Mouse (Mus musculus): ENCODE results near the gene 1700020N01Rik.

The 1700020N01Rik gene

DNA sequence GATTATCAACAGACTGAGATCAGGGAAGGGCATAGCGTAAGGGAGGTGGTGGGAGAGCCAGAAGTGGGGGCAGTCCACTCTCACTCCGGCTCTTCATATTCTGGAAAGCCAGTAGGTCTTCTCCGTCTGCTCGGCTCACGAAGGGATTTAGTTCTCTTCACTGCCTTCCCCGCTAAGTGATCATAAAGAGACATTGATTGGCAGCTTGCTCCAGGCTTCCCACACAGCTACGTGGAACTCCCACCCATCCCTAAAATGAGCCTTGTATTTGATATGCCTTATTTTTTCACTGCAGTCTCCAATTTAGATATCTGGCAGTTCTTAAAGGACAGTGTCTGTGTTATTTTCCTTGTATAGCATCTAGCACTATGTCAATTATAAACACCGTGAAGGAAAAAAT, 11.5 kb downstream of the 1700020N01Rik start:
- DNase-seq (ENCODE audit: inconsistent ontology term) = no peak

DNA sequence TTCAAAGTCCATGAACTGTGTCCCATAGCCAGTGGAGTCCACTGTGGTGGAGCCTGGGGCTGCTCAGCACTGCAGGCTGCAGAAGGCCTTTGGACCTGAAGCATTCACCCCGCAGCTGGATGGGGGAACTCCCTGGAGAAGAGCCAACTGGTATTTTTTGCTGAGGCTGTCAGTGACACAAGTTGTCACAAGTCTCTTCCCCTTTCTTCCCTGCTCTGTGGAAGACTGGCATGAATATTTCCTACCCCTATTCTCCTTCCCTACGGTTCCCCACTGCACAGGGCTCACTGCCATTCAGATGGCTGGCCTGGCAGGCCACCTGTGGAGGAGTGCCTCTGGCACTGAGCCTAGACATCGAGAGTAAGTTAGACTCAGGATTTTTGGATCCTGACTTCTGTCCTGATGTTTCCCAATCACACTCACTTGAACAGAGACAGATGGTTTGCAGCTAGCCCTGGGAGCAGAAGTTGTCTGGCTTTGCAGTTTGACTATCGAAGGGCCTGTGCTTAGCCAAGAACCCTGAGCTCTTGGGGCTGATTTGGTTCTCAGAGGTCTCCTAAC, 12.1 kb downstream of the 1700020N01Rik start:
- peak; percentile 53 for DNase-seq (ENCODE audit: inconsistent ontology term)

DNA sequence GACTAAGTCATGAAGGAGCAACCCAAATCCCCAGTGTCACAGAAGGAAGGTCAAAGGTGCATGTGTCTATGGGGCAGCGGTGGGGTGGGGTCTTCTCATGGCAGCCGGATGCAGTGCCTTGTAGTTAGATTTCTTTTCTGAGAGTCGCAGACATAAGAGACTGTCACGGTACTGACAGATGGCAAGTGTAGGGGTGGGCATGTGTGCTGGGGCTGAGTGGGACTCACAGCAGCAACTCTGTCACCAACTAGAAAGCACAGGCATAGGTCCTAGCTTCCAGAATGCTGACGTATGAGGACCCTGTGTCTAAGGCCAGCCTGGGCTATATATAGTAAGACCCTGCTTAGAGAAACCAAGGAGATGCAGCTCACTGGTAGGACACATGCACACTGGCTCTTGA, 12.7 kb downstream of the 1700020N01Rik start:
- DNase-seq (ENCODE audit: inconsistent ontology term) = no peak

DNA sequence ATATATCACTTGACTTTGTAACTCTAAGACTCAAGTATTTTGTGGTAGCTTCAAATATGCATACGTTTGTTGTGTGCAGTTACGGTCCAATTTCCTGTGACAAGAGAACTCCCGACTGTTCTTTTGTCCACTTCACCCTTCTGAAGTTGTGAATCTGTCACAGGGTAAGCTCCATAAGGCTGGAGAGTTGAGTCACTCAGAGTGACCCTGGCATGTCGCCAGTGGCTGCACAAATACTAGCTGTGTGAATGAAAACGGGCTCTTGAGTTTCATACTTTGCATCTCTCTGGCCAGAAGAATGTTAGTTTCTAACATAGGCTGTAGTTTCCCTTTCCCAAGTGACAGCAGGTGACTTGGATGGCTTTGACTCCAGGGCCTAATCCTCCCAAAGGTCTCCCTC, 14.0 kb downstream of the 1700020N01Rik start:
- peak; percentile 62 for DNase-seq (ENCODE audit: inconsistent ontology term)

DNA sequence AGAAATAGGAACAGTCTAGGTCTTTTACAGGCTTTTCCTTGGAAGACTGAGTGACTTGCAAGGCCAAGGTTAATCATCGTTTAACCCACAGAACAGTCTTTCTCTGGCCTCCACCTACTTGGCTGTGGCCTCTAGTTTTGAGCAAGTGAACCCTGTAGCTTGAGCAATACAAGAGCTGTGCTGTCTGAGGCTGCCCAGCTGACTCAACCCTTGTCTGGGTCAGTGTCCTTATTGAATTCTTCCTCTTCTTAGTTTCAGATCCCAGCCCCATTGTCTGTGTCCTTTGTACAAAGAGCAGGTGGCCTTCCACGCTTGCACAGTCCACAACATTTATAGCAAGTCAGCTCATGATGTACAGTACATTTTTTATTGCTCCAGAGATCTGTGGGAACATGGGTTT, 16.6 kb downstream of the 1700020N01Rik start:
- peak; percentile 73 for DNase-seq (ENCODE audit: inconsistent ontology term)

DNA sequence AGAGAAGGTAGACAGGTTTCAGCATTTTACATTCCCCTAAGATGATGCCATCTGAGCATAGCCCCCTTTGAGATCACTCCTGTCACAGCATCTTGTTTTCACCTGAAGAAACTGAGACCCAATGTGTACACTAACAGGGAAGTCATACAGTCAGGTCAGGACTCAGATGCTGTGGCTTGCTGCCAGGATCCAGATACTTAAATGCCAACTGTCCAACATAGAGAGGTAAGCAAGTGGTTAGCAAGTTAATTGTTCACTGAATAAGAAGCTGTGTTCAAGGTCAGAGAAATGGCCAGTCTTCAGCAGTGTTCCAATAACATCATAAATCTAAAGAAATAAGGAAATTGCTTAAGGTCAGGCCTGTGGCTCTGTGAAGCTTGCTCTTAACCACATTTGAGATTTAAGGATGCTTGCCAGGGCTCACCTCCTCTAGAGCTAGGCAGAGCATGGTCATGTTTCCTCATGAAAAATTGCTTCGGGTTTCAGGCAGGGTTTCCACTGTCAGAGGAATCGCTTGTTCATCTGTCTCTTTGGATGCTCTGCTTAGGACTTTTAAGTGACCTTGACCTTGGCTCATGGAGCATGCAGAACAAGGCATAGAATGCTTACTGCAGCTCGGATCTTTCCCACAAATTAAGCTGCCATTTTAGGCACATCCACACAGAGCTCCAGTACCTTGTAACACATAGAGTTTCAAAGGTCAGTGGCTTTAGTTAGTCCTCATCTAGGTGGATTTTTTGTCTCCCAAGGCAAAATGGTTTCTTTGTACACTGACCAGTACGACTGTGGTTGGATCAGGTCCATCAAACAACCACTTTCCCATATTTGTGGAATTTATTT, 20.3 kb downstream of the 1700020N01Rik start:
- DNase-seq (ENCODE audit: inconsistent ontology term) = no peak

DNA sequence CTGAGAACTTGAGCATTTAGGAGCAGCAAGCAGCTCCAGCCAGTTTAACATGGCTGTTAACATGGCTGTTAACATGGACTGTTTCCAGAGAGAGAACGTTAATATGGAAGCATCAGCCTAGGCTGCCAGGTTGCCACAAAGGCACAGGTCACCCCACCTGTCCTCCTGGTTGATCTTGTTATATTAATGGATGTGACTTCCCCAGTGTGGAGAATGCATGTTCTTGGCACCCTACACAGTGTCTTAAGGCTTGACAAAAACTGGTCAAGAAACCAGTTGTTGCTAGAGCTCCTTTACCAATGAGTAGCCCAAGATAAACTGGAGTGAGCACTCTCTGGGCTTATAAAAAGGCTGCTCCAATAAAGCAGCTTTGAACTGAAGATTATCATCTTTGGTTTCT, 21.6 kb downstream of the 1700020N01Rik start:
- no peak for DNase-seq (ENCODE audit: inconsistent ontology term)

DNA sequence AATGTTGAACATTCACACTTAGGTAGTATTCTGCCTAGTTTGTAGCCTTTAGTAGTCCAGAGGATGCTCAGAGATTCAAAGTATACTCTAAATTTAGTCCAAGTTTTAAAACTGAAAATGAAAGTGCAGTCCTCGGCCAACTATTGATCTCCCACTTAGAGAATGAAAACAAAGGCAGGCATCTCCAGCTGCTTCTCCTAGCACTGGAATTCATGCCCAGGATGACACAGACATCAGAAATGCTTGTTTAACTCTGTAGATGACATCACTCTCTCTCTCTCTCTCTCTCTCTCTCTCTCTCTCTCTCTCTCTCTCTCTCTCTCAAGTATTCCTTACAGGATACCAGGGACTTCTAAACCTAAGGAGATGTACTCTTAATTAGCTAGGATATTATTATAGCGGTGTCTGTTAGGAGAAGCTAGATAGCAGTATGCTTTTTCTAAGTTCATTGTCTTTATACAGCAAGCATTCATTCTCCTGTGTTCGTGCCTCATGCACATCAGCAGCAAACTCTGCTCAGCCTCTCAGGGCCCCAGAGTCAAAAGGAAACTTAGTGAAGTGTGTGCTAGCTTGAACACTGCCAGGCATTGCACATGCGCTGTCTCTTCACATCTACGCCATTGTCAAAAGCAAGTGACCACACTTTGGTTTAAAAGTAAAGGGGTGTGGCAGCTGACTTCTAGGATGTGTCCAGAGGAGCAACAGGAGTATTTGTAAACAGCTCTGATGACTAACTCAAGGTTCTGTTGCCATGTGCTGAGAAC, 26.0 kb downstream of the 1700020N01Rik start:
- DNase-seq (ENCODE audit: inconsistent ontology term) = peak; percentile 89

DNA sequence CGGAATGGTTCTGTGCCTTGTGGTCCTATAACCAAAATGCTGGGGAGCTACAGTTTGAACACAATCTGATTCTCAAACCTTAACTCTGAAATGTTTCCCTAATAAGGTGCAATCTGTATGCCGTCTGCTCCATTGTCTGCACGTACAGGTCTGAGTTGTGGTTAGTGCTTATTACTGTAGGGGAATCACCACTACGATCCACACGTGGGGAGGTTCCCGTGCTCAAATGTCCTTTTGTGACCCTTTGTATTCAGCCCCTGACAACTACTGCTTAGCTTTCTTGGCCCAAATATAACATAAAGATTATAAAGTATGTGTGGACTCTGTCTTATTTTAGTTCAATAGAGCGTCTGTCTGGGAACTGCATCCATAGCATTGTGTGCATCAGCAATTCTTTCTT, 29.1 kb downstream of the 1700020N01Rik start:
- DNase-seq (ENCODE audit: inconsistent ontology term) = no peak

DNA sequence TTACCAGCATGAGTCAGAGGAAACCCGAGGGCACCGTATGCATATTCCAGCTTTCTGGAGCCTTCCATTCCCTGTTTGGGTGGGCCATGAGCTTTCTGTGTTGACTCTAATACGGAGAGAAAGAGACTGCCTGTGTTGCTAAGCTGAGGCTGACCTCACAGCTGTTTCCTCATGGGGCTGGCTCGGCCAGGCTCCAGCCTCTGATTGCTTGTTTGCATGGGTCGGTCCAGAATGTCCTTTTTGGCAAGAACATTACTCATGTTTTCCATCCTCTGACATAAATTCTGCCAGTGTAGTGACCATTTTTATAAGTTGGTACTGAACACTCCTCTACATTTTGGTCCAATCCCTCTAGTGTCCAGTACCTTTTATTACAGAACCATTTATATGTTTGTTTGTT, 35.6 kb downstream of the 1700020N01Rik start:
- no peak for DNase-seq (ENCODE audit: inconsistent ontology term)

DNA sequence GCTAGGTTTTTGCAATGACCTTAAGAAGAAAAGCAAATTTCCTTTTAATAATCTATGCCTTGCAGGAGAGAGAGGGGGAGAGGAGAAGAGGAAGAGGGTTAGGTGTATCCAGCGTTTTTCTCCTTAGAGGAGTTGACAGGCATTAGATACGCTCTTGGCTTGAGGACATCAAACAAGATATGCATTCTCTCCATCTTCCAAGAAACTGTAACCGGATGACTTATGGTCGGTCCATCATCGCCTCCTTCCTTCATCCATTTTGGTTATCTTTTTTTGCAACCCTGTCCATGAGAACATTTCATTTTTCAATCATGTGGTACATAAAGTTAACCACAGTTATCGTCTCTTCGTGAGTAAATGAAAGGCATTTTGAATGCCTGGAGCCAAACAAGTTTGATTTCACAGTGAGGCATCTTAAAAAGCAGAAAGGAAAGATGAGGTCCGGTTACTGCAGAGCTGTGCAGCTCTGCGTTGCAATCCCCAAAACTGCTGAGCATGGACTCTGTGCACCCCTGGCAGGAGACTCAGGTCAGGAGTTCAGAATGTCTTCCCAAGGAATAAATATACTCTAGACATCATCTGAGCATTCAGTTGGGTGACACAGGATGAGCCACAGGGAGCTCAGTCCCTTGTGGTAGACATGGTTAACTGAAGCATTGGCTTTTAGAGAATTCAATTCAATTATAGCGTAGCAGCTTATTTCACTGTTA, 36.2 kb downstream of the 1700020N01Rik start:
- no peak for DNase-seq (ENCODE audit: inconsistent ontology term)

DNA sequence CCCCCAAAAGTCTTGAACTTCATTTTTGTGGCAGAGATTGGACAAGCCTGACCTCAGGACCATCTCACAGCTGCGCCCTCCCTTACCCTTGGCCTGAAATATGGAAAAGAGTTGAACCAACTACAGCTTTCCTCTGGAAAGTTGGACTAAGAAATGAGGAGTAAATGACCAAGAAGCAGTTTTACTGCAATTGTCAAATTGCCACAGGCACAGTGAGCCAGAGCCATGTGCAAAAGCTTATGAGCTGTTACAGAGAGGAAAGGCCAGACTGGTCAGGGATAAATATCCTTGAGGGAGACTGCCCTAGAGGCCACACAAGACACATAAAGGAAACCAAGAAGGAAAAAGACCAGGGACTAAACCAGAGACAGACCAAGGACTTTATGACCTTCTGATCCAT, 38.5 kb downstream of the 1700020N01Rik start:
- DNase-seq (ENCODE audit: inconsistent ontology term) = no peak

DNA sequence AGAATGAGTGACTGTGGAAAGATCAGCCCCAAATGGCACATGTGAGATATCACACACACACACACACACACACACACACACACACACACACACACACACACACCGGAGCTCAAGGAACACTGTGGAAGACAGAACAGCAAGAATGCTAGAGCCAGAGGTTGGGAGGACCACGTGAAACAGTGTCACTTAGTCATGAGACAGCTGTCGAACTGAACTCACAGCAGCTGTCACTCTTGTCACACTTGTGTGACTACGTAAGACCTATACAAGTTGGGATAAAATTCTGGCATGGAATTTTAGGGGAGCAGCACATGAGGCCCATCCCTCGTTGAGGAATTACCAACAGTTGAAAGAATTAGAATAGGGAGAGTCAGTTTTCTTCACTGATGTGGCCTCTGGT, 39.7 kb downstream of the 1700020N01Rik start:
- no peak for DNase-seq (ENCODE audit: inconsistent ontology term)

DNA sequence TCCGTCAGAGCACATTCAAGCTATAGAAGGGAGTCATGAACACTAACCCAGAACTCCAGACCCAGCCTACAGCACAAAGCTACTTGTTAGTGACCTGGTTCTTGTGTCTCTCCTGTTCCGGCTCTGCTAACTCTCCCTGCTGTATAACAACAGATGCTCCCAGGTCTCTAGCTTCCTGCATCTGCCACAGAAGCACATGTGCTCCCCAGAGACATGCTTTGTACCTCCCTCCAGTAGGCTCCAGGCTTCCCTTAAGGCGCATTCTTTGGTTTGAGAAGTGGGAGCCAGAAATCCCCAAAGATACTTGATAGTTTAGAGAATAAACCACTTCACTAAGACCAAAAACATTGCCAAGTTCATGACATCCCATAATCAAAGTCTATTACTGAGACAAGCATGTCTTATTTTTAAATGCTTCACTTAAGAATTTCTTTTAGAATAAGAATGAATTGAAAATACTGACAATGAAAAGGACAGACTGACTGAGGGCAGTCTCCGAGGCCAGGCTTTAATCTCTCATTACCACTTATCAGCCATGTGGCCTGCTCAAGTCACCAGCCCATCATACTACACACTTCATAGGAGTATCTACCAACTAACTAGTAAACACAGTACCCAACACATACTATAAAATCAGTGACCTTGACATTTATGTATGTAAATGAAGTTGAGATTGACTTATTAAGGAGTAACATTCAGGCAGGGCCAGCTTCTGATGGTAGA, 43.2 kb downstream of the 1700020N01Rik start:
- no peak for DNase-seq (ENCODE audit: inconsistent ontology term)

DNA sequence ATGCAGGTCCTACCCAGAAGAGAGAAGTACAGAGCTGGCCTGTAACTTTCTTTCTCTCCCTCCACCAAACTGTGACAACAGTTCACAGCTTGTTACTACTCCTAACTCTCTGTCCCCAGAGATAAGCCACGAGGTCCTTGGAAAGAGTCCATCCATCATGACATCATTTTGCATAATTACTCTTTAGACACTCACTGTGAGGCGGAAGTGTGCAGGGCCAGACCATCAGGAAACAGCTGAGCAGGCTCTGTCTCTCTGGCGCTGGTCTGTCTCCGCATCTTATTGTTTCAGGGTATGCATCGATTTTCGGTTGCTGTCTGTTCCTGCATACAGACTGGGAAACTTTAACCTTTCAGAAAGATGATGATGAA, 43.8 kb downstream of the 1700020N01Rik start:
- DNase-seq (ENCODE audit: inconsistent ontology term) = no peak

DNA sequence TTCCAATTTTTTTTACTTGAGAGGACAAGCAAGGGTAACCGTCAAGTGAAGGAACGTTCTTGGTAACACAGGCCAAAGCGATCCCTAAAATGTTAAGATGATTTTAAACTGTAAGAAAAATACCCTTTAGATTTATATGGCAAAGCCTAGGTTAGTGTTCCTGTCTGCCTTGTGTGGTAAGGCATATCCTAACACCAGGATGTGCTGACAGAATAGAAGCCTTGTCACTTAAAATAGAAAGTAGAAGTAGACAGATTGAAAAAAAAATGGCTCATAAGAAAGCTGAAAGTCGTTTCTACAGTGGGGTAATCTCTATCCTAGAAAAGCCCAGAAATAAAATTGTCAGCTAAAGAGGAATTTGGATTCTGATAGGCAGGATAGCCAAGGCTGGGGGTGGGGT, 58.4 kb downstream of the 1700020N01Rik start:
- no peak for DNase-seq (ENCODE audit: inconsistent ontology term)

DNA sequence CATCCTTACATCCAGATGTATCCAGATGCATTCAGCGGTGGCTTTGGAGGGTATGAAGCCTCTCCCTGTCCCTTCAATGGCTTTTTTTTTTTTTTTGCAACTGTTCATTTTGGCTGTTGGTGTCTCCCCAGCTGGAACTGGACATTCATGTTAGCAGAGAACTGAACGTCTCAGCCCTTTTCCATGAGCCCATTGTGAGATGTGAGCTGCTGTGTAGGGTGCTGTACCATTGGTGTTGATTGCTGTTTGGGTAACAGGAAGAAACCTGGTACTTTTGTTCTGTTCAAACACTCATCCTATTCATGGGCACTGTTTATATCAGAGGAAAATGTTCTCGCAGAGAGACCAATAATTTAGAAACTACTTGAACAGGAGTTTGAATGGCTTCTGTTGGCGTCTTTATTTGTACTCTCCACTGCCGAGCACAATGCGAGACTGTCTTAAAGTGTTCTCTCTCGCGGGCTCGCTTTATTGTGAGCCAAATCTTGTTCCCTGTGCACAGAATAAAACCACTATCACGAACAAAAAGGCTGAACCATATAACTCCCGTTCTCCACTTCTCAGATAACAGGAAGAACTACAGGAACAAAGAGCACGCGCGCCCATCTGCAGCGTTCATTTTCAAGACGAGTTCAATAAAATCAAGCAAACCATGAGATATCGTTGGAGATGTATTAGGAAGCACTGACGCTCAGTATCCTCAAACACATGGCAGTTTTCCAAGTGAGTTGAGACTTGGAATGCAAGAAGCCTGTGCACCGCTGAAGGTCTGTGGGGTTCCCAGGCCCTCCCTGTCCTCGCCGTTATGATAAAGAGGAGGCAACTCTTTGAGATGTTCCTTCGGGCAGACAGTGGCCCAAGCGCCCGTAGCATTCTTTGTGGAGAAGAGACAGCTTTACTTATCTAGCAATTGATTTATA, 59.7 kb downstream of the 1700020N01Rik start:
- DNase-seq (ENCODE audit: inconsistent ontology term) = no peak

DNA sequence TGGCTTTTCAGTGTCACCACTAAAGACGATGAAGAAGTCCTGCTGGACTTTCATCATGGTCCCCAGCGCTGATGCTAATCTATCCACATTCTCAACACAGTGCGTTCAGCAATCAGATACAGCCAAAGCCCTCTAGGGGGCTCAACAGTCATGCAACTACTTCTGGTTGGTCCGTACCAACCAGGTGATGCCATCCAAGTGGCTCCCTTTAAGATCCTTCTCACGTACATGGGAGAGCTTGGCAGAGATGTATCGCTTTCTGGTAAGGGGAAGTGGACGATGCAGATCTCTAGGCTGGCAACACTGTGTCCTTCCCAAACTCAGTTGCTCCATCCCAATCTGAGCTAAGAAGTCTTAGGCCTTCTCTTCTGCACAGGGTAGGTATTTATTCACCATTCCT, 60.5 kb downstream of the 1700020N01Rik start:
- DNase-seq (ENCODE audit: inconsistent ontology term) = no peak

DNA sequence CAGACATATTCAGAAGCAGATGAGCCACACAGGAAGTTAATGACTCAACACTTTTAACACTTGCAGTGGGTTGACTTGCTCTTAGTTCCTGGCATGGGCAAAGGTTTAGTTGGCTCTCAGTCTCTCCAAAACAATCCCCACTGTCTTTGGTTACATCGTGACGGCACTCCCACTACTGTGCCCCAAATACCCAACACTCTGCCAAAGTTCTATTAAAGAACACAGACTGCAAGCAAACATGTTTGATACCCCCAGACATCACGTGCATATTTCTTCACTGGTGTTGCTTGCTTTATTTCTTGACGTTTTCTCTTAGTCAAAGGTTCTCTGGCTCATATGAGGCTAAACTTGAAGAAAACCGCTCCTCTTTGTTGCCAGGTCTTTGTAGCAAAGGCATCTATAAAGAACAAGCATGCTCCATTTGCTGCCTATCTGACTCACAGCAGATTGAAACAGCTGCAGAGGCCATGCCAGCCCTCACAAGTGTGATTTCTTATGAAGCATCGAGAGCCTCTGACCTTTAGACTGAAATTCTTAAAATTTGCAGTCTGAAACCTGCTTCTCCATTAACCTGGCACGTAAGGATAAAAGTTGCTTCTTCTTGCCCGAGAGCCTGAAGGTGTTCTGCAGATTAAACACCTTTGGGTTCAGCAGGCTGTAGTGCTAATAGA, 66.8 kb downstream of the 1700020N01Rik start:
- DNase-seq (ENCODE audit: inconsistent ontology term) = peak; percentile 85

DNA sequence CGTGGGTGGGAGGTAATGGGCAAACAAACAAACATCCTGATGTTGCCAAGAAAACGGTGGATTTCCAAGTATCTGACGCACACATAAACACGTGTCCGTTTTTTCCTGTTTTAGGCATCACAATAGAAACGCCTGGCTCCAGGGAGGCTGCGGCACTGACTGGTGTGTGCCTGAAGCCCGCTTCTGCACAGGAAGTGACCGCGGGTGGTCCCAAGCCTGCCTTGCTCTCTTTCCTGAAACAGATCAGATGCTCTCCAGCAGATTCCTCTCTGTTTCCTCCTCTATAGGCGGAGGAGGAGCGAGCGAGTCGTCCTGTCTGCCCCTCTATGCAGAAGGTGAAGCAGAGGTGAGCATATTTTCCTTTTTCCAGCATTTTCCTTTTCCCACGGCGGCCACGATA, 76.0 kb downstream of the 1700020N01Rik start:
- no peak for DNase-seq (ENCODE audit: inconsistent ontology term)

All from Muller cell, postnatal 12 days (primary cell).